Mouse (Mus musculus): ENCODE data around the gene Pcx.

DNA sequence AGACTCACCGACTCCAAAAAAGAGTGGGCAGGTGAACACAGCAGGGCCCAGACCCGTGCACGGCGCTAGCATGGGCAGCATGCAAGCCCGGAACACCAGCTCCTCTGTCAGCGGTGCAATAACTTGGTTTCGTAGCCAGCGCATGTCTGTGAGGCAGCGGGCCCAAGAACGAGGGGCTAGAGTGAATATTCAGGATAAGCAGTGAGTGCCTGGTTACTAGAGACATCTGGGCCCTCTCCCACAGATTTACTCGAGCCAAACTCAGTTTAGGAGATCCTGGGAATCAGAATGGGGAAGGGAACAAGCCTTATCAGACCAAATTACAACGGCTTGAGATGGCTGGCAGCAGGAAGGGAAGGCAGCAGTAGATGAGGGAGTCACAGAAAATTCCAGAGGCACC is 113.7 kb downstream of the Pcx start:
- TF ChIP-seq CTCF (IDR thresholded peaks at IDR 0.05; ENCODE audit: borderline replicate concordance, control insufficient read depth, extremely low read depth, insufficient read depth, low read length, poor library complexity) (no peak), POLR2A (IDR thresholded peaks at IDR 0.05; ENCODE audit: control insufficient read depth, extremely low read depth, insufficient read depth, low read length, poor library complexity) (no peak)

All from thymus, adult 2 months (tissue).